Mouse (Mus musculus) lung, adult 2 months (tissue): ENCODE measurements around the gene Klhl29.

Experiments
- CTCF ChIP-seq: fragments of 200-500 bp; IDR thresholded peaks from 2 replicates; pipeline ENCODE4 v1.5.1; 2011; ENCODE audit warnings: mild to moderate bottlenecking, low read length, control low read depth; ENCODE audit not compliant: insufficient read depth
- POLR2A ChIP-seq: fragments of 200-500 bp; IDR thresholded peaks from 2 replicates; pipeline ENCODE4 v1.6.1; 2011; ENCODE audit warnings: low read depth, mild to moderate bottlenecking, control low read depth, low read length, borderline replicate concordance; ENCODE audit errors: extremely low read depth

DNA sequence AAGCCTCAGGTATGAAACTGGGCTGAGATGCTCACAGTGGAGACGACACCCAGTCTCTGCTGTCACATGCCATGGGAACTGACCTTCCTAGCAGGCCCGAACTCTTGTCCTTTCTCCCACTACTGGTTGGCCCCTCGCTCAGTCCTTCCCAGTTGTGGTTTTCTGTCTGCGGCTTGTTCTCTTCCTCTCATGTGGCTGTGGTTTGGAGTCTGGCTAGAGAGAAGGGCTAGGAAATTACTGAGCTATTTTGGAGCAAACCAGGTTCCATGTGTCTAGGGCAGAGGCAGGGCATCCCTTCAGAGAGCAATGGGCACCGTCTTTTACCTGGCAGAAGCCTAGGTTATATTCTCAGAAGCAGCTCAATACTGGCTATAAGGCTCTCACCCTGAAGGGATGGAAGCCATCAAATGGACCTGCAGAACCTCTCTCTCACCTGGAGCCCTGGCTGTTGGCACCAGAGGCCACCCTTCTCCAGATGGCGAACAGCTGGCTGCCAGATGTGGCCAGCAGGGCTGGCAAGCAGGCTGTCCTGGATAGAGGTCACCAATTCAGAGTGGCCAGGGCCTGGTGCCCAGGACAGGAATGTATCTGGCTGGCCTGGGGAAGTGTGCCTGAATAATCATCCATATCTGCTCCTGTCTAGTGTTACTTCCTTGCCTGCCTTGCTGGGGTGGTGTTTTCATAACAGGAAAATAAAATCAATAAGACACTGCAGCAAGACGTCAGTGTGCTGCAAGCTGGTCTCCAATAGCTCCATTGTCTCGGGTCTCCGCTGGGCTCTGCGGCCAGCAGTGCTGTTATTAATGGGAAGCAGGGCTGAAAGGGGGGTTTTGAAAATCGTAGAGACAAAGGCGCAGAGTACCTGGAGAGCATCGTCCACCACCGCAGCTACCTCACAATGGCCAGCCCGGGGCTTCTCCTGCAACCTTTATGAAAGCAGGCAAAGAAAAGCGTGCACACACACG lies 167.3 kb downstream of the Klhl29 start:
- TF ChIP-seq CTCF (no peak), POLR2A (no peak)
